Mouse (Mus musculus) forebrain, postnatal 0 days (tissue): ENCODE data around the gene Tapbp. TPM values are rescaled to one million over a fixed set of nuclear protein-coding genes. Genes with fewer than 3 reads are reported as not detected.
A peak's percentile ranks its signal among the peaks of the same experiment; 100 is the strongest.

ENCODE experiments used
- ATAC-seq: fragments of 200-750 bp; cut with Nextera tagmentation; 2 replicates; pipeline ENCODE4 v1.8.0; 2017; ENCODE audit warnings: mild to moderate bottlenecking, moderate library complexity
- DNase-seq: peaks from one replicate; pipeline ENCODE4 v3.0.0-alpha.2; 2015
- H3K27ac ChIP-seq: fragments of 300-500 bp; sonication (generic); 2 replicates; pipeline ENCODE4 v1.5.1; 2014; ENCODE audit warnings: low read depth, mild to moderate bottlenecking, antibody characterized with exemption, low read length, moderate library complexity, mixed read lengths
- H3K27me3 ChIP-seq: fragments of 300-500 bp; sonication (generic); 2 replicates; pipeline ENCODE4 v1.6.1; 2014; ENCODE audit warnings: mild to moderate bottlenecking, low read length, mixed read lengths; ENCODE audit not compliant: insufficient read depth
- H3K36me3 ChIP-seq: fragments of 300-500 bp; sonication (generic); 2 replicates; pipeline ENCODE4 v1.6.1; 2014; ENCODE audit warnings: mild to moderate bottlenecking, moderate library complexity; ENCODE audit not compliant: insufficient read depth
- H3K4me1 ChIP-seq: fragments of 300-500 bp; sonication (generic); 2 replicates; pipeline ENCODE4 v1.6.1; 2014; ENCODE audit warnings: antibody characterized with exemption; ENCODE audit not compliant: insufficient read depth
- H3K4me2 ChIP-seq: fragments of 300-500 bp; sonication (generic); 2 replicates; pipeline ENCODE4 v1.6.1; 2014; ENCODE audit warnings: low read depth, mild to moderate bottlenecking, moderate library complexity
- H3K4me3 ChIP-seq: fragments of 300-500 bp; sonication (generic); 2 replicates; pipeline ENCODE4 v1.5.1; 2014; ENCODE audit warnings: low read depth, low read length, mixed read lengths
- H3K9ac ChIP-seq: fragments of 300-500 bp; sonication (generic); 2 replicates; pipeline ENCODE4 v1.6.1; 2014; ENCODE audit warnings: mild to moderate bottlenecking
- H3K9me3 ChIP-seq: fragments of 300-500 bp; sonication (generic); 2 replicates; pipeline ENCODE4 v1.6.1; 2016; ENCODE audit warnings: low read length
- CTCF ChIP-seq: sonication (generic); IDR thresholded peaks from 2 replicates; pipeline ENCODE4 v1.5.1; 2016; ENCODE audit warnings: antibody characterized with exemption, control low read depth, low read depth
- WGBS: fragments of 180-500 bp; shearing (Covaris S2); extraction: QIAGEN DNeasy Blood & Tissue Kit; methylation state at CpG from one replicate; pipeline ENCODE4 v1.1.7; 2014; 5-methylcytosine and 5-hydroxymethylcytosine counted together
- polyA plus RNA-seq: library from polyadenylated mRNA; unstranded; fragments of >200 nt; fragmentation: Nextera tagmentation; extraction: Ambion mirVana; gene quantifications from 2 replicates; pipeline ENCODE4 v1.2.1, GENCODE M21; 2015
- total RNA-seq: library from RNA; depleted of rRNA; stranded (reverse); fragments of >200 nt; gene quantifications from 2 replicates; pipeline ENCODE4 v1.2.3, GENCODE M21; 2014

The Tapbp gene
- total and polyA plus RNA-seq, 2 experiments from 2014 or later, result 26.2 to 36.0 TPM

DNA sequence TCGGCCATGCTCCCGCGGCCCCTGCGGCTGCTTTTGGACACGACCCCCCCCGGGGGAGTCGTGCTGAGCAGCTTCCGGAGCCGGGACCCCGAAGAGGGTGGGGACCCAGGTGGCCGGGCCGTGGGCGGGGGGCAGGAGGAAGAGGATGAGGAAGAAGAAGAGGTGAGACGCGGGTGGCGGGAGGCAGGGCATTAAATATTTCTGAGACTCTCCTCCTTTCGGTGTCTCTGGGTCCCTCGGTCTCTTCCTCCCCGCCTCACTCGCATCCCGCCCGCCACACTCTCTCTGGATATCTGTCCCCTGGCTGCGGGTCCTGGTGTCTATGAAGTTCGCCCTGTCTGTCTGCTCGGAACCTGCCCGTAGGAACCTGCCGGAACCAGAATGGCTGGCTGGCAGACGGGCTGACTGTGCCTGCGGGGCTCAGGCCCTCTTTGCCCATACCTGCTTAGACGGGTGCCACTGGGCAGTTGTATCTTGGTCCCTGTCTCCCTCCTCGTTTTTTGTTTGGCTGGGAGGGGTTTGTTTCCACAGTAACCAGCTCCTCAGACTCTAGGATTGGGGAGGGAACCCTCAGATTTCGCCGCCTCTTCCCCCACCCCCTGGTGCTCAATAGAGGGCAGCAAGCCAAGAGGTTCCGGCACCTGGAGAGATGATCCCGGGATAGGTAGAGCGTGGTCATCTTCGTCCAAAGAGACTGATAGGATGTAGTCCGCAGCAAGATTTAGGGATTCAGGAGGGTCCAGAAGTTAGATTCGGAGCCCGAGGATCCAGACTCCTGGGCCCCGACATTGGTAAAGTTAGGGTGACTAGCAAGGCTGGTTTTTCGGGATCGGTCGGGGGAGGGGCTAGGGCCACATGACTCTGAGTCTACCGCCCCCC lies 14.8 kb downstream of the Tapbp start:
- DNase-seq (peak; percentile 43), ATAC-seq (no peak)
- H3K4me1 ChIP-seq, result peaks cover 3% of the 10 kb centered on the region; the same call in 1 of the 2 replicates
- under 1% methylated on average over 44 of the region's 45 CpGs for WGBS
- H3K27ac ChIP-seq, result peak overlapping the region; percentile 88
- H3K4me3 ChIP-seq, result peak overlapping the region; percentile 66
- no peaks in the 10 kb centered on the region for H3K9me3 ChIP-seq
- peaks cover 19% of the 10 kb centered on the region; the same call in 1 of the 2 replicates for H3K36me3 ChIP-seq
- TF ChIP-seq CTCF, result peak; percentile 9; the same call in 1 of the 2 replicates
- H3K27me3 ChIP-seq, result no peaks in the 10 kb centered on the region
- H3K4me2 ChIP-seq, result peak overlapping the region; percentile 87
- H3K9ac ChIP-seq, result peak overlapping the region; percentile 65

DNA sequence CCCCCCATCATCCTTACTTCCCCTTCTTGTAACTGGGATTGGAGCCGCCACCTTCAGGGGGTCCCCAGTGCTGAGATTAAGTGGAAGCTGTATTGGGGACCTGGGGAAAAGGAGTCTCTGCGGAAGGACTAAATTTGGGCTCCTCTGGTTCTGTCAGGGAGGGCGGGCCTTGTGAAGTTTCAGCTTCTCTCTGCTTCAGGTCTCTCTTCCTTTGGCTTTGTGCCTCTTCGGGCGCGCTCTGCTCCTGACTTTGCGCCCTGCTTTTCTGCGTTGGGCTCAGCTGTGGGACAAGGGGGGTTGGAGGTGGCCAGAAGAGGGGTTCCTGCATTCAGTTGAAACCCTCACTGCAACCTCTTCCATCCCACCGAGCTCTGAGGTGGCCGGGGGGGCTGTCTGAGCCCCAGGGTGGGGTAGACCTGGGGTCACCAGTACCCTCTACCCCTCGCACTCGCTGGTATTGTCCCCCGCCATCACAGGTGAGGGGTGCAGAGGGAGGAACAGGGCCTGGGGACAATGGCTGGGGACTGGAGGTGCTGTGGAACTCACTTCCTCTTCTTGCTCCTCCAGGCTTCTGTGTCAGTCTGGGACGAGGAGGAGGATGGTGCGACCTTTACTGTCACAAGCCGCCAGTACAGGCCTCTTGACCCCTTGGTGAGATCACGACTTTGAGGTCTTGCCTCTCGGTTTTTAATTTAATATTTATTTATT lies 15.6 kb downstream of the Tapbp start:
- Histone ChIP-seq H3K4me1 (peaks cover 3% of the 10 kb centered on the region; the same call in 1 of the 2 replicates), H3K27ac (no peak overlapping the region), H3K4me3 (peak overlapping the region; percentile 66), H3K36me3 (peaks cover 20% of the 10 kb centered on the region; the same call in 1 of the 2 replicates), H3K27me3 (no peaks in the 10 kb centered on the region), H3K9ac (peak overlapping the region; percentile 65; the same call in 1 of the 2 replicates), H3K4me2 (peak overlapping the region; percentile 87), H3K9me3 (no peaks in the 10 kb centered on the region)
- WGBS, result 41% methylated on average over 18 of the region's 18 CpGs
- DNase-seq, result no peak
- no peak for TF ChIP-seq CTCF
- no peak for ATAC-seq

- H3K4me2 ChIP-seq, result no peak overlapping the region
- no peaks in the 10 kb centered on the region for H3K9me3 ChIP-seq
- no peak for TF ChIP-seq CTCF
- no peak overlapping the region for H3K27ac ChIP-seq
- no peaks in the 10 kb centered on the region for H3K27me3 ChIP-seq
- 94% methylated on average over 11 of the region's 11 CpGs for WGBS
- H3K36me3 ChIP-seq, result peaks cover 25% of the 10 kb centered on the region
- no peak for ATAC-seq
- H3K4me3 ChIP-seq, result no peak overlapping the region
- peaks cover 3% of the 10 kb centered on the region; the same call in 1 of the 2 replicates for H3K4me1 ChIP-seq
- no peak for DNase-seq
- no peak overlapping the region for H3K9ac ChIP-seq
These were observed 16.2 kb downstream of the Tapbp start for GRCm38 (mm10) chr17:33931947-33932346.

GRCm38 (mm10) chr17:33932448-33932847 lies 16.7 kb downstream of the Tapbp start:
- no peak overlapping the region for H3K27ac ChIP-seq
- TF ChIP-seq CTCF, result no peak
- no peak overlapping the region for H3K9ac ChIP-seq
- no peaks in the 10 kb centered on the region for H3K9me3 ChIP-seq
- no peaks in the 10 kb centered on the region for H3K27me3 ChIP-seq
- DNase-seq (no peak), ATAC-seq (no peak)
- H3K4me2 ChIP-seq, result no peak overlapping the region
- WGBS, result 91% methylated on average over 13 of the region's 14 CpGs
- peaks cover 3% of the 10 kb centered on the region; the same call in 1 of the 2 replicates for H3K4me1 ChIP-seq
- H3K36me3 ChIP-seq, result peaks cover 30% of the 10 kb centered on the region
- no peak overlapping the region for H3K4me3 ChIP-seq

DNA sequence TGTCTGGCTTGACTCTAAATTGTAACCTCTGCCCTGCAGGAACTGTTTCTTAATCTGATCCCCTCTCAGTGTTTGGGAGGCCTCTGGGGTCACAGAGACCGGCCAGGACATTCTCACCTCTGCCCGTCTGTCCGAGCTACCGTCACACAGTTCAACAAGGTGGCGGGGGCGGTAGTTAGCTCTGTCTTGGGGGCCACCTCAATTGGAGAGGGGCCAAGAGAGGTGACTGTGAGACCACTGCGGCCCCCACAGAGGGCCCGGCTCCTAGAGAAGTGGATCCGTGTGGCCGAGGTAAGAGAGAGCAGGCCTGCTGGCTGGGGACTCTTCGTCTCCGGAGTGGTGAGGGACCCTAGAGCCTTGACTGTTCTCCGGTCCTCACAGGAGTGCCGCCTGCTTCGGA lies 17.3 kb downstream of the Tapbp start:
- Histone ChIP-seq H3K36me3 (peaks cover 27% of the 10 kb centered on the region), H3K4me3 (no peak overlapping the region), H3K9ac (no peak overlapping the region), H3K9me3 (no peaks in the 10 kb centered on the region), H3K27me3 (no peaks in the 10 kb centered on the region), H3K27ac (no peak overlapping the region), H3K4me1 (peaks cover 3% of the 10 kb centered on the region; the same call in 1 of the 2 replicates), H3K4me2 (no peak overlapping the region)
- no peak for TF ChIP-seq CTCF
- no peak for DNase-seq
- WGBS, result 95% methylated on average over 15 of the region's 15 CpGs
- no peak for ATAC-seq

GRCm38 (mm10) chr17:33935422-33936055 lies 19.8 kb downstream of the Tapbp start:
- ATAC-seq (no peak), DNase-seq (no peak)
- Histone ChIP-seq H3K27me3 (no peaks in the 10 kb centered on the region), H3K9ac (no peak overlapping the region), H3K36me3 (peaks cover 27% of the 10 kb centered on the region), H3K9me3 (no peaks in the 10 kb centered on the region), H3K4me3 (no peak overlapping the region), H3K4me2 (no peak overlapping the region), H3K4me1 (peaks cover 6% of the 10 kb centered on the region; the same call in 1 of the 2 replicates), H3K27ac (no peak overlapping the region)
- WGBS, result 91% methylated on average over 21 of the region's 21 CpGs
- TF ChIP-seq CTCF, result no peak
